ENCODE assay signal across 16 mouse cellular contexts in the genomic region with DNA sequence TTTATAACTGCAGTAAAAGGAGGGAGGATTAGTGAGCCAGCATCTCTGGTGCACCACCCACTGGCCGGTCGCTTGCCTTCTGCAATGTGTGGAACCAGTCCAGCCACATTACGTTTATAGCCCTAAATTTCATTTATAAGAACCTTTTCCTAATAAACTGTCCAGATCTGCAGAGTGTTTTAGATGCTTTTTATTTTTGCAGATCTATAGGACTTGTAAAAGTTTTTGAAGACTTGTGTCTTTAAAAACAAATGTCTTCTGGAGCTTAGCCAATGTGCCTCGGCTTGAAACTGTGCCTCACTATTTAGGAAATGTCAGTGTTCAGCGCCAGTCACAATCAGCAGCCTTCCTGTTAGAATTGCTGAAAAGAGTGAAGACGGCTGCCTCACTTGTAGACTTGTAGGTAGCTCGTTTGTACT.
DNase-seq lines count a peak whose midpoint lies in the region; ATAC-seq and TF ChIP-seq lines count a peak whose summit lies in the region.
"Had no signal": no experiment of that assay in that cellular context is flagged by ENCODE, and none has a peak within 500 bp of the region (broad histone marks: within the 10 kb centered on the region; RNA-seq: fewer than 3 reads in every experiment).

No protein-coding gene starts in this region.

- H3K4me2 ChIP-seq in hindbrain, postnatal 0 days (ENCODE audit: low read depth, low read length), result no peak overlapping the region
- H3K4me2 ChIP-seq in hindbrain, embryonic 12.5 days (replicated peaks), result no peak overlapping the region
- no peak overlapping the region for H3K4me2 ChIP-seq in midbrain, postnatal 0 days (ENCODE audit: low read depth, low read length, poor library complexity, severe bottlenecking)
- no peak overlapping the region for H3K4me2 ChIP-seq in midbrain, embryonic 11.5 days
- H3K4me2 ChIP-seq: embryonic facial prominence, embryonic 13.5 days; hindbrain, embryonic 14.5 days; liver, embryonic 13.5 days; midbrain, embryonic 15.5 days had no signal

- WGBS in cerebellum, adult 2 months, result 2% methylated on average over 7 of the region's 7 CpGs
- WGBS in hindbrain, postnatal 0 days, result 33% methylated on average over 7 of the region's 7 CpGs
- 73% methylated on average over 7 of the region's 7 CpGs for WGBS in hindbrain, embryonic 12.5 days
- 46% methylated on average over 7 of the region's 7 CpGs for WGBS in midbrain, postnatal 0 days
- 86% methylated on average over 7 of the region's 7 CpGs for WGBS in midbrain, embryonic 11.5 days

- H3K9ac ChIP-seq in hindbrain, postnatal 0 days (replicated peaks; ENCODE audit: low read length), result no peak overlapping the region
- H3K9ac ChIP-seq in hindbrain, embryonic 12.5 days, result no peak overlapping the region
- H3K9ac ChIP-seq in midbrain, postnatal 0 days (replicated peaks; ENCODE audit: low read length, poor library complexity, severe bottlenecking), result no peak overlapping the region
- no peak overlapping the region for H3K9ac ChIP-seq in midbrain, embryonic 11.5 days (ENCODE audit: low read length)
- H3K9ac ChIP-seq: embryonic facial prominence, embryonic 13.5 days; hindbrain, embryonic 14.5 days; liver, embryonic 13.5 days; midbrain, embryonic 15.5 days had no signal

- no peak overlapping the region for H3K27ac ChIP-seq in cerebellum, adult 2 months (ENCODE audit: insufficient read depth, low read length)
- H3K27ac ChIP-seq in hindbrain, postnatal 0 days, result no peak overlapping the region
- no peak overlapping the region for H3K27ac ChIP-seq in hindbrain, embryonic 12.5 days
- no peak overlapping the region for H3K27ac ChIP-seq in midbrain, postnatal 0 days (ENCODE audit: low read depth, low read length)
- H3K27ac ChIP-seq in midbrain, embryonic 11.5 days (ENCODE audit: low read depth, low read length), result no peak overlapping the region
- H3K27ac ChIP-seq: embryonic facial prominence, embryonic 13.5 days; hindbrain, embryonic 14.5 days; liver, embryonic 13.5 days; midbrain, embryonic 15.5 days had no signal

- peak; percentile 41; the same call in 1 of the 2 replicates for TF ChIP-seq CTCF in cerebellum, adult 2 months (IDR thresholded peaks at IDR 0.05; ENCODE audit: borderline replicate concordance, insufficient read depth, low read depth, low read length)
- TF ChIP-seq CTCF in hindbrain, postnatal 0 days (IDR thresholded peaks at IDR 0.05; ENCODE audit: low read depth), result peak; percentile 50; the same call in 1 of the 2 replicates
- TF ChIP-seq CTCF in midbrain, postnatal 0 days (IDR thresholded peaks at IDR 0.05), result peak; percentile 46

- ATAC-seq in hindbrain, postnatal 0 days, result no peak
- no peak for ATAC-seq in hindbrain, embryonic 12.5 days (ENCODE audit: low FRiP score)
- no peak for ATAC-seq in midbrain, postnatal 0 days (ENCODE audit: low FRiP score)
- no peak for ATAC-seq in midbrain, embryonic 11.5 days (ENCODE audit: low FRiP score)
- ATAC-seq: midbrain, embryonic 15.5 days had no signal

- H3K27me3 ChIP-seq in cerebellum, adult 2 months (ENCODE audit: control insufficient read depth, insufficient read depth, low read length), result no peaks in the 10 kb centered on the region
- no peaks in the 10 kb centered on the region for H3K27me3 ChIP-seq in hindbrain, postnatal 0 days (ENCODE audit: insufficient read depth, low read length)
- H3K27me3 ChIP-seq in hindbrain, embryonic 12.5 days, result no peaks in the 10 kb centered on the region
- no peaks in the 10 kb centered on the region for H3K27me3 ChIP-seq in midbrain, postnatal 0 days (ENCODE audit: insufficient read depth, low read length)
- H3K27me3 ChIP-seq in midbrain, embryonic 11.5 days (ENCODE audit: control insufficient read depth, insufficient read depth, low read length), result no peaks in the 10 kb centered on the region
- H3K27me3 ChIP-seq: embryonic facial prominence, embryonic 13.5 days; liver, embryonic 13.5 days; midbrain, embryonic 15.5 days had no signal

- DNase-seq in cerebellum, adult 2 months, result peak in 1 of 2 experiments; percentile 73
- DNase-seq in cerebellum, adult 9-11 months, result no peak
- peak; percentile 53 for DNase-seq in hindbrain, postnatal 0 days (ENCODE audit: low spot score)
- DNase-seq in midbrain, postnatal 0 days (ENCODE audit: low spot score), result peak; percentile 53
- DNase-seq in midbrain, embryonic 11.5 days (ENCODE audit: low spot score, missing footprints), result no peak
- DNase-seq in telencephalon, adult 2 months (ENCODE audit: low read depth, low spot score), result peak; percentile 38
- DNase-seq in natural killer cell, adult 2 months (ENCODE audit: low spot score in 2 of 2), result no peak
- DNase-seq: B cell, adult 2 months; liver, embryonic 13.5 days; right cerebral cortex, adult 18-20 months; thymus, postnatal 14 days had no signal

- H3K9me3 ChIP-seq in hindbrain, postnatal 0 days (ENCODE audit: low read length), result no peaks in the 10 kb centered on the region
- no peaks in the 10 kb centered on the region for H3K9me3 ChIP-seq in hindbrain, embryonic 12.5 days (replicated peaks)
- H3K9me3 ChIP-seq in midbrain, postnatal 0 days (ENCODE audit: low read length), result no peaks in the 10 kb centered on the region
- H3K9me3 ChIP-seq in midbrain, embryonic 11.5 days (ENCODE audit: control insufficient read depth, low read length), result no peaks in the 10 kb centered on the region
- H3K9me3 ChIP-seq: embryonic facial prominence, embryonic 13.5 days; G1E; liver, embryonic 13.5 days; midbrain, embryonic 15.5 days had no signal

- no peak for TF ChIP-seq POLR2A in cerebellum, adult 2 months (IDR thresholded peaks at IDR 0.05; ENCODE audit: borderline replicate concordance, insufficient read depth, low read length)

- no peaks in the 10 kb centered on the region for H3K36me3 ChIP-seq in hindbrain, postnatal 0 days (ENCODE audit: insufficient read depth, low read length)
- no peaks in the 10 kb centered on the region for H3K36me3 ChIP-seq in hindbrain, embryonic 12.5 days
- H3K36me3 ChIP-seq in midbrain, postnatal 0 days (ENCODE audit: insufficient read depth, low read length), result no peaks in the 10 kb centered on the region
- H3K36me3 ChIP-seq in midbrain, embryonic 11.5 days (ENCODE audit: control insufficient read depth, insufficient read depth, low read length), result no peaks in the 10 kb centered on the region
- H3K36me3 ChIP-seq: embryonic facial prominence, embryonic 13.5 days; liver, embryonic 13.5 days; midbrain, embryonic 15.5 days had no signal

- H3K4me1 ChIP-seq in cerebellum, adult 2 months (ENCODE audit: control insufficient read depth, insufficient read depth, low read length), result peaks cover 21% of the 10 kb centered on the region
- peaks cover 15% of the 10 kb centered on the region for H3K4me1 ChIP-seq in hindbrain, postnatal 0 days (ENCODE audit: insufficient read depth, low read length)
- peaks cover 24% of the 10 kb centered on the region for H3K4me1 ChIP-seq in hindbrain, embryonic 12.5 days
- peaks cover 7% of the 10 kb centered on the region for H3K4me1 ChIP-seq in midbrain, postnatal 0 days (ENCODE audit: insufficient read depth, low read length)
- H3K4me1 ChIP-seq in midbrain, embryonic 11.5 days (ENCODE audit: control insufficient read depth, insufficient read depth, low read length), result no peaks in the 10 kb centered on the region

- no peak overlapping the region for H3K4me3 ChIP-seq in cerebellum, adult 2 months (replicated peaks; ENCODE audit: insufficient read depth, low read depth, low read length)
- H3K4me3 ChIP-seq in hindbrain, postnatal 0 days (ENCODE audit: low read length), result no peak overlapping the region
- no peak overlapping the region for H3K4me3 ChIP-seq in hindbrain, embryonic 12.5 days
- H3K4me3 ChIP-seq in midbrain, postnatal 0 days (ENCODE audit: low read depth, low read length), result no peak overlapping the region
- no peak overlapping the region for H3K4me3 ChIP-seq in midbrain, embryonic 11.5 days (ENCODE audit: low read depth, low read length)
- H3K4me3 ChIP-seq: embryonic facial prominence, embryonic 13.5 days; liver, embryonic 13.5 days; midbrain, embryonic 15.5 days had no signal

Comparison
In these comparisons a context has a peak if more than half of its experiments do, and no peak if none do; other contexts are left out.
1. DNase-seq: peak in hindbrain, postnatal 0 days (single experiment), midbrain, postnatal 0 days (single experiment) and telencephalon, adult 2 months (single experiment); none in cerebellum, adult 9-11 months (single experiment), midbrain, embryonic 11.5 days (single experiment) and natural killer cell, adult 2 months (0 of 2).
2. Peak in every context shown above with its lines, with median percentiles within 50 percentile points of each other: CTCF ChIP-seq.